Mouse (Mus musculus): Measurements from ENCODE around the gene Wdfy2. TPM values are rescaled to one million over a fixed set of nuclear protein-coding genes. Genes with fewer than 3 reads are reported as not detected.

Gene Wdfy2
- polyA plus RNA-seq, 1 experiment from 2014 or later, result 45.8 TPM

- Histone ChIP-seq H3K79me2 (ENCODE audit: inconsistent target) (peaks cover 13% of the 10 kb centered on the region; the same call in 1 of the 2 replicates), H3K4me3 (ENCODE audit: inconsistent target) (no peak overlapping the region), H3K27ac (no peak overlapping the region), H3K36me3 (ENCODE audit: inconsistent target) (peaks cover 44% of the 10 kb centered on the region)
- 98% methylated on average over 3 of the region's 3 CpGs for WGBS (ENCODE audit: missing documents)
Observed at GRCm38 (mm10) chr14:62946794-62947193, 109.3 kb downstream of the Wdfy2 start.

GRCm38 (mm10) chr14:62956091-62956490 is 118.6 kb downstream of the Wdfy2 start:
- no peak overlapping the region for H3K4me3 ChIP-seq (ENCODE audit: inconsistent target)
- 91% methylated on average over 9 of the region's 9 CpGs for WGBS (ENCODE audit: missing documents)
- no peaks in the 10 kb centered on the region for H3K79me2 ChIP-seq (ENCODE audit: inconsistent target)
- H3K36me3 ChIP-seq (ENCODE audit: inconsistent target), result peaks cover 82% of the 10 kb centered on the region
- H3K27ac ChIP-seq, result no peak overlapping the region

GRCm38 (mm10) chr14:62963632-62964031 is 126.2 kb downstream of the Wdfy2 start:
- Histone ChIP-seq H3K36me3 (ENCODE audit: inconsistent target) (peaks cover 17% of the 10 kb centered on the region), H3K4me3 (ENCODE audit: inconsistent target) (no peak overlapping the region), H3K79me2 (ENCODE audit: inconsistent target) (no peaks in the 10 kb centered on the region), H3K27ac (no peak overlapping the region)
- WGBS (ENCODE audit: missing documents), result 63% methylated on average over 2 of the region's 4 CpGs

- H3K27ac ChIP-seq, result no peak overlapping the region
- peaks cover 12% of the 10 kb centered on the region for H3K36me3 ChIP-seq (ENCODE audit: inconsistent target)
- H3K79me2 ChIP-seq (ENCODE audit: inconsistent target), result no peaks in the 10 kb centered on the region
- H3K4me3 ChIP-seq (ENCODE audit: inconsistent target), result no peak overlapping the region
- 82% methylated on average over 5 of the region's 5 CpGs for WGBS (ENCODE audit: missing documents)
Observed at GRCm38 (mm10) chr14:62965342-62965741, 127.9 kb downstream of the Wdfy2 start.

GRCm38 (mm10) chr14:62965811-62966520 is 128.5 kb downstream of the Wdfy2 start:
- H3K27ac ChIP-seq, result no peak overlapping the region
- H3K79me2 ChIP-seq (ENCODE audit: inconsistent target), result no peaks in the 10 kb centered on the region
- 41% methylated on average over 15 of the region's 15 CpGs for WGBS (ENCODE audit: missing documents)
- H3K36me3 ChIP-seq (ENCODE audit: inconsistent target), result peaks cover 7% of the 10 kb centered on the region
- H3K4me3 ChIP-seq (ENCODE audit: inconsistent target), result no peak overlapping the region

GRCm38 (mm10) chr14:62975046-62975445 is 137.6 kb downstream of the Wdfy2 start:
- Histone ChIP-seq H3K36me3 (ENCODE audit: inconsistent target) (no peaks in the 10 kb centered on the region), H3K27ac (no peak overlapping the region), H3K4me3 (ENCODE audit: inconsistent target) (no peak overlapping the region), H3K79me2 (ENCODE audit: inconsistent target) (no peaks in the 10 kb centered on the region)
- 30% methylated on average over 3 of the region's 5 CpGs for WGBS (ENCODE audit: missing documents)

GRCm38 (mm10) chr14:62979815-62980214 is 142.3 kb downstream of the Wdfy2 start:
- Histone ChIP-seq H3K79me2 (ENCODE audit: inconsistent target) (no peaks in the 10 kb centered on the region), H3K27ac (no peak overlapping the region), H3K36me3 (ENCODE audit: inconsistent target) (no peaks in the 10 kb centered on the region), H3K4me3 (ENCODE audit: inconsistent target) (no peak overlapping the region)
- 10% methylated on average over 1 of the region's 1 CpGs for WGBS (ENCODE audit: missing documents)

- H3K36me3 ChIP-seq (ENCODE audit: inconsistent target), result no peaks in the 10 kb centered on the region
- no peak within 1 kb of the TSS for H3K4me3 ChIP-seq (ENCODE audit: inconsistent target)
- no peak within 1 kb of the TSS for H3K27ac ChIP-seq
- 89% methylated on average over 1 of the region's 1 CpGs for WGBS (ENCODE audit: missing documents)
- H3K79me2 ChIP-seq (ENCODE audit: inconsistent target), result no peaks in the 10 kb centered on the region
Observed at GRCm38 (mm10) chr14:62984410-62984809, 146.9 kb downstream of the Wdfy2 start, which contains the start of gene Defb48. Gene Defb48 (minus strand): TSS chr14:62984510.

GRCm38 (mm10) chr14:62991271-62991670 is 153.8 kb downstream of the Wdfy2 start:
- Histone ChIP-seq H3K36me3 (ENCODE audit: inconsistent target) (no peaks in the 10 kb centered on the region), H3K79me2 (ENCODE audit: inconsistent target) (no peaks in the 10 kb centered on the region), H3K27ac (no peak overlapping the region), H3K4me3 (ENCODE audit: inconsistent target) (no peak overlapping the region)
- WGBS (ENCODE audit: missing documents), result 32% methylated on average over 3 of the region's 3 CpGs

- Histone ChIP-seq H3K4me3 (ENCODE audit: inconsistent target) (no peak overlapping the region), H3K36me3 (ENCODE audit: inconsistent target) (no peaks in the 10 kb centered on the region), H3K79me2 (ENCODE audit: inconsistent target) (no peaks in the 10 kb centered on the region), H3K27ac (no peak overlapping the region)
- WGBS (ENCODE audit: missing documents), result 95% methylated on average over 7 of the region's 7 CpGs
Observed at GRCm38 (mm10) chr14:62991849-62992510, 154.5 kb downstream of the Wdfy2 start.

- WGBS (ENCODE audit: missing documents), result 34% methylated on average over 8 of the region's 8 CpGs
Observed at GRCm38 (mm10) chr14:62997777-62998176, 160.3 kb downstream of the Wdfy2 start, which contains the start of gene Defb47. Gene Defb47 (plus strand): TSS chr14:62998077.

GRCm38 (mm10) chr14:62998977-62999376 is 161.5 kb downstream of the Wdfy2 start:
- Histone ChIP-seq H3K36me3 (ENCODE audit: inconsistent target) (no peaks in the 10 kb centered on the region), H3K79me2 (ENCODE audit: inconsistent target) (no peaks in the 10 kb centered on the region), H3K27ac (no peak overlapping the region), H3K4me3 (ENCODE audit: inconsistent target) (no peak overlapping the region)
- WGBS (ENCODE audit: missing documents), result 15% methylated on average over 4 of the region's 4 CpGs

More at GRCm38 (mm10) chr14:62997777-62998176, 160.3 kb downstream of the Wdfy2 start, which contains the start of gene Defb47:
- Histone ChIP-seq H3K27ac (no peak within 1 kb of the TSS), H3K4me3 (ENCODE audit: inconsistent target) (no peak within 1 kb of the TSS), H3K36me3 (ENCODE audit: inconsistent target) (no peaks in the 10 kb centered on the region), H3K79me2 (ENCODE audit: inconsistent target) (no peaks in the 10 kb centered on the region)

- Histone ChIP-seq H3K79me2 (ENCODE audit: inconsistent target) (no peaks in the 10 kb centered on the region), H3K27ac (no peak overlapping the region), H3K36me3 (ENCODE audit: inconsistent target) (no peaks in the 10 kb centered on the region), H3K4me3 (ENCODE audit: inconsistent target) (no peak overlapping the region)
- 51% methylated on average over 2 of the region's 2 CpGs for WGBS (ENCODE audit: missing documents)
Observed at GRCm38 (mm10) chr14:63002588-63002987, 165.1 kb downstream of the Wdfy2 start.

All from macrophage (primary cell).